Comparison of ENCODE assay signal across 23 mouse cellular contexts in genomic region chr4:136996933-136997332, GRCm38 (mm10). TPM values are rescaled to one million over a fixed set of nuclear protein-coding genes. Genes with fewer than 3 reads are reported as not detected.
DNase-seq lines count a peak whose midpoint lies in the region; ATAC-seq and TF ChIP-seq lines count a peak whose summit lies in the region.
"Had no signal": no experiment of that assay in that cellular context is flagged by ENCODE, and none has a peak within 500 bp of the region (broad histone marks: within the 10 kb centered on the region; RNA-seq: fewer than 3 reads in every experiment).

No protein-coding gene starts in this region.

- H3K27me3 ChIP-seq in forebrain, postnatal 0 days (ENCODE audit: insufficient read depth, low read length), result no peaks in the 10 kb centered on the region
- no peaks in the 10 kb centered on the region for H3K27me3 ChIP-seq in forebrain, embryonic 10.5 days (ENCODE audit: poor library complexity, severe bottlenecking)
- no peaks in the 10 kb centered on the region for H3K27me3 ChIP-seq in hindbrain, postnatal 0 days (ENCODE audit: insufficient read depth, low read length)
- H3K27me3 ChIP-seq in hindbrain, embryonic 10.5 days (ENCODE audit: insufficient read depth, poor library complexity, severe bottlenecking), result no peaks in the 10 kb centered on the region
- H3K27me3 ChIP-seq in midbrain, embryonic 14.5 days (ENCODE audit: control insufficient read depth, insufficient read depth, low read length), result no peaks in the 10 kb centered on the region
- no peaks in the 10 kb centered on the region for H3K27me3 ChIP-seq in midbrain, embryonic 13.5 days
- H3K27me3 ChIP-seq: CH12.LX; heart, embryonic 12.5 days; heart, embryonic 15.5 days; hindbrain, embryonic 12.5 days; intestine, embryonic 15.5 days; Patski had no signal

- H3K4me3 ChIP-seq in forebrain, postnatal 0 days (ENCODE audit: low read depth, low read length), result no peak overlapping the region
- H3K4me3 ChIP-seq in forebrain, embryonic 10.5 days, result no peak overlapping the region
- H3K4me3 ChIP-seq in hindbrain, postnatal 0 days (ENCODE audit: low read length), result no peak overlapping the region
- no peak overlapping the region for H3K4me3 ChIP-seq in hindbrain, embryonic 10.5 days
- no peak overlapping the region for H3K4me3 ChIP-seq in midbrain, embryonic 14.5 days (replicated peaks; ENCODE audit: low read depth, low read length)
- no peak overlapping the region for H3K4me3 ChIP-seq in midbrain, embryonic 13.5 days (replicated peaks)
- H3K4me3 ChIP-seq: heart, embryonic 12.5 days; heart, embryonic 15.5 days; hindbrain, embryonic 12.5 days; intestine, embryonic 15.5 days had no signal

- H3K36me3 ChIP-seq in forebrain, postnatal 0 days (ENCODE audit: insufficient read depth), result peaks cover 14% of the 10 kb centered on the region
- peaks cover 78% of the 10 kb centered on the region for H3K36me3 ChIP-seq in forebrain, embryonic 10.5 days (replicated peaks)
- H3K36me3 ChIP-seq in hindbrain, postnatal 0 days (ENCODE audit: insufficient read depth, low read length), result 0 out of 2 replicates have a peak, but pooled peaks cover 5% of the 10 kb centered on the region
- peaks cover 79% of the 10 kb centered on the region for H3K36me3 ChIP-seq in hindbrain, embryonic 10.5 days
- peaks cover 51% of the 10 kb centered on the region for H3K36me3 ChIP-seq in midbrain, embryonic 14.5 days (ENCODE audit: control insufficient read depth, insufficient read depth, low read length)
- peaks cover 60% of the 10 kb centered on the region for H3K36me3 ChIP-seq in midbrain, embryonic 13.5 days

- no peak for TF ChIP-seq CTCF in forebrain, postnatal 0 days (IDR thresholded peaks at IDR 0.05; ENCODE audit: low read depth)
- no peak for TF ChIP-seq CTCF in hindbrain, postnatal 0 days (IDR thresholded peaks at IDR 0.05; ENCODE audit: low read depth)

- peak overlapping the region; percentile 35; the same call in 1 of the 2 replicates for H3K27ac ChIP-seq in forebrain, postnatal 0 days (ENCODE audit: low read depth, low read length)
- H3K27ac ChIP-seq in forebrain, embryonic 10.5 days, result no peak overlapping the region
- peak overlapping the region; percentile 32 for H3K27ac ChIP-seq in hindbrain, postnatal 0 days
- no peak overlapping the region for H3K27ac ChIP-seq in hindbrain, embryonic 10.5 days
- peak overlapping the region; percentile 26; the same call in 1 of the 2 replicates for H3K27ac ChIP-seq in midbrain, embryonic 14.5 days (replicated peaks; ENCODE audit: low read depth, low read length)
- H3K27ac ChIP-seq in midbrain, embryonic 13.5 days, result no peak overlapping the region
- H3K27ac ChIP-seq: heart, embryonic 15.5 days; hindbrain, embryonic 12.5 days; intestine, embryonic 15.5 days had no signal

- no peak overlapping the region for H3K4me2 ChIP-seq in forebrain, postnatal 0 days (ENCODE audit: low read depth)
- no peak overlapping the region for H3K4me2 ChIP-seq in hindbrain, postnatal 0 days (ENCODE audit: low read depth, low read length)
- no peak overlapping the region for H3K4me2 ChIP-seq in midbrain, embryonic 14.5 days (ENCODE audit: low read length)
- no peak overlapping the region for H3K4me2 ChIP-seq in midbrain, embryonic 13.5 days (replicated peaks)
- H3K4me2 ChIP-seq: heart, embryonic 12.5 days; heart, embryonic 15.5 days; hindbrain, embryonic 12.5 days; intestine, embryonic 15.5 days had no signal

- H3K4me1 ChIP-seq in forebrain, postnatal 0 days (ENCODE audit: insufficient read depth), result 0 out of 2 replicates have a peak, but pooled peaks cover 2% of the 10 kb centered on the region
- 0 out of 2 replicates have a peak, but pooled peaks cover 3% of the 10 kb centered on the region for H3K4me1 ChIP-seq in forebrain, embryonic 10.5 days
- peaks cover 20% of the 10 kb centered on the region for H3K4me1 ChIP-seq in hindbrain, postnatal 0 days (ENCODE audit: insufficient read depth, low read length)
- H3K4me1 ChIP-seq in hindbrain, embryonic 10.5 days (replicated peaks), result 0 out of 2 replicates have a peak, but pooled peaks cover 4% of the 10 kb centered on the region
- H3K4me1 ChIP-seq in midbrain, embryonic 14.5 days (ENCODE audit: control insufficient read depth, insufficient read depth, low read length), result no peaks in the 10 kb centered on the region
- peaks cover 2% of the 10 kb centered on the region; the same call in 1 of the 2 replicates for H3K4me1 ChIP-seq in midbrain, embryonic 13.5 days (replicated peaks)
- H3K4me1 ChIP-seq: heart, embryonic 12.5 days; heart, embryonic 15.5 days; hindbrain, embryonic 12.5 days; intestine, embryonic 15.5 days had no signal

- DNase-seq in forebrain, postnatal 0 days, result no peak
- no peak for DNase-seq in forebrain, embryonic 10.5 days (ENCODE audit: extremely low spot score, low spot score)
- DNase-seq in hindbrain, postnatal 0 days (ENCODE audit: low spot score), result peak; percentile 13
- no peak for DNase-seq in hindbrain, embryonic 10.5 days (ENCODE audit: low spot score)
- no peak for DNase-seq in midbrain, embryonic 14.5 days
- DNase-seq in lung, postnatal 25 days (ENCODE audit: low spot score), result no peak
- DNase-seq: adrenal gland, postnatal 10 days; adrenal gland, postnatal 36 days; B cell, adult 2 months; gastrocnemius, postnatal 25 days; heart, adult 18-20 months; heart, postnatal 10 days; heart, postnatal 36 days had no signal

- H3K9me3 ChIP-seq in forebrain, postnatal 0 days (ENCODE audit: low read length), result no peaks in the 10 kb centered on the region
- H3K9me3 ChIP-seq in forebrain, embryonic 10.5 days, result no peaks in the 10 kb centered on the region
- no peaks in the 10 kb centered on the region for H3K9me3 ChIP-seq in hindbrain, postnatal 0 days (ENCODE audit: low read length)
- no peaks in the 10 kb centered on the region for H3K9me3 ChIP-seq in hindbrain, embryonic 10.5 days
- H3K9me3 ChIP-seq in midbrain, embryonic 14.5 days (ENCODE audit: control insufficient read depth, low read length), result no peaks in the 10 kb centered on the region
- no peaks in the 10 kb centered on the region for H3K9me3 ChIP-seq in midbrain, embryonic 13.5 days
- H3K9me3 ChIP-seq: G1E; heart, embryonic 12.5 days; heart, embryonic 15.5 days; hindbrain, embryonic 12.5 days; intestine, embryonic 15.5 days had no signal

- 52% methylated on average over 7 of the region's 7 CpGs for WGBS in forebrain, postnatal 0 days
- 81% methylated on average over 7 of the region's 7 CpGs for WGBS in forebrain, embryonic 10.5 days
- 50% methylated on average over 7 of the region's 7 CpGs for WGBS in hindbrain, postnatal 0 days
- WGBS in hindbrain, embryonic 10.5 days, result 79% methylated on average over 7 of the region's 7 CpGs
- 68% methylated on average over 7 of the region's 7 CpGs for WGBS in midbrain, embryonic 14.5 days
- 77% methylated on average over 7 of the region's 7 CpGs for WGBS in midbrain, embryonic 13.5 days

- 0 out of 2 replicates have a peak, but pooled peaks have one; percentile 10 for ATAC-seq in forebrain, postnatal 0 days
- ATAC-seq in hindbrain, postnatal 0 days, result no peak
- no peak for ATAC-seq in midbrain, embryonic 14.5 days (ENCODE audit: low FRiP score, low TSS enrichment)
- ATAC-seq in midbrain, embryonic 13.5 days, result no peak
- ATAC-seq: forebrain, embryonic 14.5 days; intestine, embryonic 15.5 days; Patski had no signal

- no peak overlapping the region for H3K9ac ChIP-seq in forebrain, postnatal 0 days
- no peak overlapping the region for H3K9ac ChIP-seq in hindbrain, postnatal 0 days (replicated peaks; ENCODE audit: low read length)
- 0 out of 2 replicates have a peak overlapping the region, but pooled peaks have one; percentile 3 for H3K9ac ChIP-seq in midbrain, embryonic 14.5 days (replicated peaks; ENCODE audit: low read length)
- H3K9ac ChIP-seq in midbrain, embryonic 13.5 days (replicated peaks), result no peak overlapping the region
- H3K9ac ChIP-seq: heart, embryonic 12.5 days; heart, embryonic 15.5 days; hindbrain, embryonic 12.5 days; intestine, embryonic 15.5 days had no signal

RNA-seq across cellular contexts. Expression of gene Epha8, which starts 40.3 kb away (rescaled TPM):
- total RNA-seq in forebrain, postnatal 0 days (2014; rRNA removed), result 20.5 and 23.9 TPM in 2 replicates
- 6.6 and 9.5 TPM in 2 replicates for polyA plus RNA-seq in forebrain, postnatal 0 days (2015; fragmentation: Nextera tagmentation; extraction: Ambion mirVana)
- 0.46 and 0.60 TPM in 2 replicates for polyA plus RNA-seq in forebrain, embryonic 10.5 days (2016; fragmentation: Nextera tagmentation; extraction: Ambion mirVana)
- 52.9 and 59.3 TPM in 2 replicates for total RNA-seq in hindbrain, postnatal 0 days (2014; rRNA removed)
- polyA plus RNA-seq in hindbrain, postnatal 0 days (2015; fragmentation: Nextera tagmentation; extraction: Ambion mirVana), result 13.3 and 14.2 TPM in 2 replicates
- polyA plus RNA-seq in hindbrain, embryonic 10.5 days (2016; fragmentation: Nextera tagmentation; extraction: Ambion mirVana), result 2.4 and 4.6 TPM in 2 replicates
- 18.5 and 20.5 TPM in 2 replicates for polyA plus RNA-seq in midbrain, embryonic 14.5 days (2014; fragmentation: Nextera tagmentation; extraction: Ambion mirVana)
- 11.4 and 16.0 TPM in 2 replicates for polyA plus RNA-seq in midbrain, embryonic 13.5 days (2015; fragmentation: Nextera tagmentation; extraction: Ambion mirVana)
- total RNA-seq: CH12.LX; gastrocnemius, adult 8-10 months; gastrocnemius, postnatal 25 days; heart, postnatal 10 days; heart, postnatal 36 days had no signal
- polyA plus RNA-seq: G1E, Patski had no signal

RNA-seq across cellular contexts. Expression of gene Zbtb40, which starts 51.7 kb away (rescaled TPM):
- total RNA-seq in forebrain, postnatal 0 days (2014; rRNA removed), result 6.2 and 6.8 TPM in 2 replicates
- 0.58 and 0.87 TPM in 2 replicates for polyA plus RNA-seq in forebrain, postnatal 0 days (2015; fragmentation: Nextera tagmentation; extraction: Ambion mirVana)
- polyA plus RNA-seq in forebrain, embryonic 10.5 days (2016; fragmentation: Nextera tagmentation; extraction: Ambion mirVana), result 5.5 and 6.2 TPM in 2 replicates
- total RNA-seq in hindbrain, postnatal 0 days (2014; rRNA removed), result 8.2 and 9.1 TPM in 2 replicates
- polyA plus RNA-seq in hindbrain, postnatal 0 days (2015; fragmentation: Nextera tagmentation; extraction: Ambion mirVana), result 1.6 and 1.9 TPM in 2 replicates
- polyA plus RNA-seq in hindbrain, embryonic 10.5 days (2016; fragmentation: Nextera tagmentation; extraction: Ambion mirVana), result 5.5 TPM in 2 replicates
- 3.4 and 4.3 TPM in 2 replicates for polyA plus RNA-seq in midbrain, embryonic 14.5 days (2014; fragmentation: Nextera tagmentation; extraction: Ambion mirVana)
- polyA plus RNA-seq in midbrain, embryonic 13.5 days (2015; fragmentation: Nextera tagmentation; extraction: Ambion mirVana), result 4.2 and 5.3 TPM in 2 replicates

Comparison
In these comparisons a context has a peak if more than half of its experiments do, and no peak if none do; other contexts are left out.
1. H3K27ac ChIP-seq: peak in forebrain, postnatal 0 days (single experiment), hindbrain, postnatal 0 days (single experiment) and midbrain, embryonic 14.5 days (single experiment); none in forebrain, embryonic 10.5 days (single experiment), hindbrain, embryonic 10.5 days (single experiment) and midbrain, embryonic 13.5 days (single experiment).